Mouse (Mus musculus): ENCODE data around the gene Dusp18. TPM values are rescaled to one million over a fixed set of nuclear protein-coding genes. Genes with fewer than 3 reads are reported as not detected.
A peak's percentile ranks its signal among the peaks of the same experiment; 100 is the strongest.

Gene Dusp18
- polyA plus RNA-seq, 1 experiment from 2014 or later = 13.7 TPM

- H3K36me3 ChIP-seq (ENCODE audit: control insufficient read depth, insufficient read depth, low read length) = no peaks in the 10 kb centered on the region
- H3K27ac ChIP-seq (replicated peaks; ENCODE audit: low read depth, low read length) = no peak overlapping the region
- no peaks in the 10 kb centered on the region for H3K27me3 ChIP-seq (ENCODE audit: control insufficient read depth, insufficient read depth, low read length)
- WGBS = 86% methylated on average over 10 of the region's 10 CpGs
- no peak overlapping the region for H3K4me3 ChIP-seq (ENCODE audit: low read depth, low read length)
- no peak overlapping the region for H3K9ac ChIP-seq (ENCODE audit: low read length)
- DNase-seq (ENCODE audit: low spot score) = no peak
- H3K9me3 ChIP-seq (ENCODE audit: control insufficient read depth, low read length) = no peaks in the 10 kb centered on the region
- H3K4me1 ChIP-seq (ENCODE audit: control insufficient read depth, insufficient read depth, low read length) = no peaks in the 10 kb centered on the region; the same call in 1 of the 2 replicates
- ATAC-seq (ENCODE audit: insufficient number of reproducible peaks, low FRiP score, low TSS enrichment, low read depth) = no peak
- H3K4me2 ChIP-seq (ENCODE audit: low read depth, severe bottlenecking) = no peak overlapping the region
Observed at GRCm38 (mm10) chr11:3925916-3926315, 30.9 kb downstream of the Dusp18 start.

- H3K4me1 ChIP-seq (ENCODE audit: control insufficient read depth, insufficient read depth, low read length) = peaks cover 4% of the 10 kb centered on the region
- no peaks in the 10 kb centered on the region for H3K9me3 ChIP-seq (ENCODE audit: control insufficient read depth, low read length)
- H3K27me3 ChIP-seq (ENCODE audit: control insufficient read depth, insufficient read depth, low read length) = no peaks in the 10 kb centered on the region
- WGBS = 89% methylated on average over 4 of the region's 4 CpGs
- ATAC-seq (ENCODE audit: insufficient number of reproducible peaks, low FRiP score, low TSS enrichment, low read depth) (no peak), DNase-seq (ENCODE audit: low spot score) (no peak)
- H3K27ac ChIP-seq (replicated peaks; ENCODE audit: low read depth, low read length) = no peak overlapping the region
- no peak overlapping the region for H3K9ac ChIP-seq (ENCODE audit: low read length)
- H3K36me3 ChIP-seq (ENCODE audit: control insufficient read depth, insufficient read depth, low read length) = no peaks in the 10 kb centered on the region
- H3K4me2 ChIP-seq (ENCODE audit: low read depth, severe bottlenecking) = no peak overlapping the region
- no peak overlapping the region for H3K4me3 ChIP-seq (ENCODE audit: low read depth, low read length)
Observed at GRCm38 (mm10) chr11:3930019-3930418, 35.0 kb downstream of the Dusp18 start.

- no peaks in the 10 kb centered on the region for H3K27me3 ChIP-seq (ENCODE audit: control insufficient read depth, insufficient read depth, low read length)
- H3K9me3 ChIP-seq (ENCODE audit: control insufficient read depth, low read length) = no peaks in the 10 kb centered on the region
- DNase-seq (ENCODE audit: low spot score) = no peak
- 27% methylated on average over 6 of the region's 6 CpGs for WGBS
- H3K4me2 ChIP-seq (ENCODE audit: low read depth, severe bottlenecking) = peak overlapping the region; percentile 66
- H3K4me1 ChIP-seq (ENCODE audit: control insufficient read depth, insufficient read depth, low read length) = peaks cover 4% of the 10 kb centered on the region
- no peak overlapping the region for H3K27ac ChIP-seq (replicated peaks; ENCODE audit: low read depth, low read length)
- H3K9ac ChIP-seq (ENCODE audit: low read length) = no peak overlapping the region
- no peak for ATAC-seq (ENCODE audit: insufficient number of reproducible peaks, low FRiP score, low TSS enrichment, low read depth)
- peak overlapping the region; percentile 49 for H3K4me3 ChIP-seq (ENCODE audit: low read depth, low read length)
- H3K36me3 ChIP-seq (ENCODE audit: control insufficient read depth, insufficient read depth, low read length) = no peaks in the 10 kb centered on the region
Observed at GRCm38 (mm10) chr11:3930931-3931330, 35.9 kb downstream of the Dusp18 start.

- Histone ChIP-seq H3K27me3 (ENCODE audit: control insufficient read depth, insufficient read depth, low read length) (no peaks in the 10 kb centered on the region), H3K36me3 (ENCODE audit: control insufficient read depth, insufficient read depth, low read length) (no peaks in the 10 kb centered on the region), H3K27ac (replicated peaks; ENCODE audit: low read depth, low read length) (no peak within 1 kb of the TSS), H3K4me3 (ENCODE audit: low read depth, low read length) (peak within 1 kb of the TSS; percentile 49), H3K9ac (ENCODE audit: low read length) (peak within 1 kb of the TSS; percentile 50), H3K9me3 (ENCODE audit: control insufficient read depth, low read length) (no peaks in the 10 kb centered on the region), H3K4me1 (ENCODE audit: control insufficient read depth, insufficient read depth, low read length) (peaks cover 4% of the 10 kb centered on the region), H3K4me2 (ENCODE audit: low read depth, severe bottlenecking) (peak within 1 kb of the TSS; percentile 66)
- WGBS = under 1% methylated on average over 24 of the region's 26 CpGs
- DNase-seq (ENCODE audit: low spot score) = peak; percentile 87
- peak; percentile 81 for ATAC-seq (ENCODE audit: insufficient number of reproducible peaks, low FRiP score, low TSS enrichment, low read depth)
Observed at GRCm38 (mm10) chr11:3931511-3932211, 36.6 kb downstream of the Dusp18 start, which contains the start of gene Tcn2. TSS of gene Tcn2 (minus strand) at chr11:3932159.

- ATAC-seq (ENCODE audit: insufficient number of reproducible peaks, low FRiP score, low TSS enrichment, low read depth) (no peak), DNase-seq (ENCODE audit: low spot score) (no peak)
- 89% methylated on average over 9 of the region's 9 CpGs for WGBS
- Histone ChIP-seq H3K36me3 (ENCODE audit: control insufficient read depth, insufficient read depth, low read length) (no peaks in the 10 kb centered on the region), H3K4me1 (ENCODE audit: control insufficient read depth, insufficient read depth, low read length) (peaks cover 4% of the 10 kb centered on the region), H3K4me2 (ENCODE audit: low read depth, severe bottlenecking) (no peak overlapping the region), H3K9ac (ENCODE audit: low read length) (no peak overlapping the region), H3K9me3 (ENCODE audit: control insufficient read depth, low read length) (no peaks in the 10 kb centered on the region), H3K4me3 (ENCODE audit: low read depth, low read length) (no peak overlapping the region), H3K27me3 (ENCODE audit: control insufficient read depth, insufficient read depth, low read length) (no peaks in the 10 kb centered on the region), H3K27ac (replicated peaks; ENCODE audit: low read depth, low read length) (no peak overlapping the region)
Observed at GRCm38 (mm10) chr11:3933756-3934285, 38.8 kb downstream of the Dusp18 start.

DNA sequence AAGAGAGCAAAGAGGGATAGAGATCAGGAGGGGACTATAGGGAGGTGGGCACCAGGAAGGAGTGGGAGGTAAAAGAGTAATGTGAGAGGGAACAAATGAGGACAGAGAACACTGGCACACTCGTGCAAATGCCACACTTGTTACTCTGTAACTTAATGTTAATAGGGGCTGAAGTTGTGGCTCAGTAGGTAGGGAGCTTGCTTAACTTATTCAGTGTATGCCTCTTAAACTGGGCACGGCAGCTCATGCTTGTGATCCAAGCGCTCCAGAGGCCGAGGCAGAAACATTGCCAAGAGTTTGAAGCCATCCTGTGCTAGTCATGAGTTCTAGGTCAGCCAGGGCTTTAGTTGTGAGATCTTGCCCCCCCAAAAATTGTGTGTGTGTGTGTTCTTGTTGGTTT, 40.1 kb downstream of the Dusp18 start:
- DNase-seq (ENCODE audit: low spot score) (no peak), ATAC-seq (ENCODE audit: insufficient number of reproducible peaks, low FRiP score, low TSS enrichment, low read depth) (no peak)
- 76% methylated on average over 4 of the region's 4 CpGs for WGBS
- Histone ChIP-seq H3K4me3 (ENCODE audit: low read depth, low read length) (no peak overlapping the region), H3K27me3 (ENCODE audit: control insufficient read depth, insufficient read depth, low read length) (no peaks in the 10 kb centered on the region), H3K4me1 (ENCODE audit: control insufficient read depth, insufficient read depth, low read length) (peaks cover 4% of the 10 kb centered on the region), H3K27ac (replicated peaks; ENCODE audit: low read depth, low read length) (no peak overlapping the region), H3K4me2 (ENCODE audit: low read depth, severe bottlenecking) (no peak overlapping the region), H3K9me3 (ENCODE audit: control insufficient read depth, low read length) (no peaks in the 10 kb centered on the region), H3K36me3 (ENCODE audit: control insufficient read depth, insufficient read depth, low read length) (no peaks in the 10 kb centered on the region), H3K9ac (ENCODE audit: low read length) (no peak overlapping the region; the same call in 1 of the 2 replicates)

GRCm38 (mm10) chr11:3936318-3936717, 41.3 kb downstream of the Dusp18 start:
- H3K36me3 ChIP-seq (ENCODE audit: control insufficient read depth, insufficient read depth, low read length) = no peaks in the 10 kb centered on the region
- no peak overlapping the region for H3K27ac ChIP-seq (replicated peaks; ENCODE audit: low read depth, low read length)
- peaks cover 1% of the 10 kb centered on the region for H3K4me1 ChIP-seq (ENCODE audit: control insufficient read depth, insufficient read depth, low read length)
- H3K4me2 ChIP-seq (ENCODE audit: low read depth, severe bottlenecking) = no peak overlapping the region
- 77% methylated on average over 3 of the region's 3 CpGs for WGBS
- H3K9me3 ChIP-seq (ENCODE audit: control insufficient read depth, low read length) = no peaks in the 10 kb centered on the region
- H3K4me3 ChIP-seq (ENCODE audit: low read depth, low read length) = no peak overlapping the region
- H3K9ac ChIP-seq (ENCODE audit: low read length) = no peak overlapping the region
- ATAC-seq (ENCODE audit: insufficient number of reproducible peaks, low FRiP score, low TSS enrichment, low read depth) (no peak), DNase-seq (ENCODE audit: low spot score) (no peak)
- no peaks in the 10 kb centered on the region for H3K27me3 ChIP-seq (ENCODE audit: control insufficient read depth, insufficient read depth, low read length)

- Histone ChIP-seq H3K9ac (ENCODE audit: low read length) (no peak overlapping the region), H3K4me3 (ENCODE audit: low read depth, low read length) (no peak overlapping the region), H3K36me3 (ENCODE audit: control insufficient read depth, insufficient read depth, low read length) (no peaks in the 10 kb centered on the region), H3K27ac (replicated peaks; ENCODE audit: low read depth, low read length) (no peak overlapping the region), H3K9me3 (ENCODE audit: control insufficient read depth, low read length) (no peaks in the 10 kb centered on the region), H3K4me1 (ENCODE audit: control insufficient read depth, insufficient read depth, low read length) (no peaks in the 10 kb centered on the region), H3K4me2 (ENCODE audit: low read depth, severe bottlenecking) (no peak overlapping the region), H3K27me3 (ENCODE audit: control insufficient read depth, insufficient read depth, low read length) (no peaks in the 10 kb centered on the region)
- no peak for DNase-seq (ENCODE audit: low spot score)
- ATAC-seq (ENCODE audit: insufficient number of reproducible peaks, low FRiP score, low TSS enrichment, low read depth) = no peak
- 77% methylated on average over 13 of the region's 13 CpGs for WGBS
Observed at GRCm38 (mm10) chr11:3937321-3937874, 42.4 kb downstream of the Dusp18 start.
